Mouse (Mus musculus) embryonic stem cell, embryonic (primary cell): ENCODE measurements around the gene Pbx1.

Experiments
- CTCF ChIA-PET, 4 experiments: fragments of 300-600 bp in 2 of 4; fragments of 350-600 bp in 2 of 4; sonication (Branson Sonifier 250); formaldehyde crosslinking; loops; one replicate each; lab custom pipeline; 2022; ENCODE audit warnings: inconsistent platforms in 2 of 4; lab: Charles Lee
- POLR2A ChIA-PET, 4 experiments: fragments of 300-600 bp in 2 of 4; fragments of 350-600 bp in 2 of 4; sonication (Branson Sonifier 250); formaldehyde crosslinking; loops; one replicate each; lab custom pipeline; 2022; ENCODE audit warnings: antibody characterized with exemption in 4 of 4, inconsistent platforms in 1 of 4; lab: Charles Lee

The Pbx1 gene

GRCm38 (mm10) chr1:168429406-168429805 lies 2.7 kb downstream of the Pbx1 start:
- POLR2A ChIA-PET, result interaction anchor here in 1 of 4 experiments (1.8 kb wide), 1 partner anchor 12 kb away, joined by 7 read pairs; no protein-coding TSS in a partner anchor
- CTCF ChIA-PET, result no interaction called here

DNA sequence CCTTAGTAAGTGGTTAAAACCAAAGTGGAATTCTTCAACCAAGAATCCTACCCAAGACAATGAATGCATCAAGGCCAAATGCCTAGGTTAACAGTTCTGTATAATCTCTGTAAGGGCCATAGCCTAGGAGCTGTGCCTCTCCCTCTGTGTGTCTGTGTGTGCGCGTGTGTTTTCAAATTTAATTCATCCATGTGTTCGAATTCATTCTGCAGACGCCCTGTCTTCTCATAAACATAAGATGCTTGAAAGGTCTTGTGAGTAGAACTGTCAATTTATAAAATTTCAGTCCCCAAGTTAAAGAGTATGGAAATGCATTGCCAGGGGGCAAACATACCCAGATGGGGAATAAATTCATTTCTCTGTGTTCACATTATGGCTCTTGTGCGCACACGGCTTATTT lies 3.8 kb downstream of the Pbx1 start:
- CTCF ChIA-PET, result no interaction called here

GRCm38 (mm10) chr1:168427596-168427995 lies 4.5 kb downstream of the Pbx1 start:
- ChIA-PET POLR2A (no interaction called here), CTCF (no interaction called here)

More for the DNA sequence above, 3.8 kb downstream of the Pbx1 start:
- POLR2A ChIA-PET, result no interaction called here

GRCm38 (mm10) chr1:168426900-168427299 lies 5.2 kb downstream of the Pbx1 start:
- POLR2A ChIA-PET, result no interaction called here

GRCm38 (mm10) chr1:168426281-168426680 lies 5.8 kb downstream of the Pbx1 start:
- ChIA-PET CTCF (interaction anchor here in 1 of 4 experiments (1.1 kb wide), 1 partner anchor 757 kb away, joined by 3 read pairs; no protein-coding TSS in a partner anchor), POLR2A (no interaction called here)

More at GRCm38 (mm10) chr1:168426900-168427299, 5.2 kb downstream of the Pbx1 start:
- CTCF ChIA-PET, result interaction anchor here in 1 of 4 experiments (1.1 kb wide), 1 partner anchor 758 kb away, joined by 3 read pairs; no protein-coding TSS in a partner anchor

GRCm38 (mm10) chr1:168425017-168425705 lies 6.9 kb downstream of the Pbx1 start:
- ChIA-PET CTCF (interaction anchor here in 1 of 4 experiments (0.6 kb wide), 1 partner anchor 1016 kb away, joined by 4 read pairs; no protein-coding TSS in a partner anchor), POLR2A (no interaction called here)

DNA sequence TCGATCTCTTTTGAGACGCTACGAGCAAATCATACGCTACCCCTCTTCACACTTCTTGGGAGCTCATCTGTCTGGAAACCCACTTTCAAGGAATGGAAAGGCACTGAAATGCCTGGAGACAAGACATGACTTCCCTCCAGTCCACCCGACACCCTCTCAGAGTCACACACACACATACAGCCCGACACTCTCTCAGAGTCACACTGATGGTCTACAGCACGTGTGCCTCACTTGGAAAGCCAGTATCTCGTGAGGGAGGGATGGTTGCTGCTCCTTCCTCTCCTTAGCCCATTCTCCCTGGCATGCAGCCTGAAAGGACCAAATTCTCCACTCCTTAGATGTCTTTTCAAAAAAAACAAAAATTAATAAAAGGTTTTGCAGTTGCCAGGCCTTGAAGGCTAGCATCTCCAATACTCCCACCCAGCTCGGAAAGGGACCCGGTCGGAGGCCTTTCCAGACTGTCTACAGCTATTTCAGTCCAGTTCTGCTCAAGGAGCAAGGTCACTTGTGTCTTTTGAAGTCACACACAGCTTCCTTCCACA lies 8.6 kb downstream of the Pbx1 start:
- ChIA-PET POLR2A (interaction anchor here in 2 of 4 experiments (0.6 to 1.0 kb wide), 2 partner anchors 9 to 28 kb away, joined by 3 read pairs; partner anchors contain the start of gene Pbx1 (in 1 of the 2)), CTCF (interaction anchor here in 1 of 4 experiments (0.6 kb wide), 1 partner anchor 477 kb away, joined by 4 read pairs; no protein-coding TSS in a partner anchor)

DNA sequence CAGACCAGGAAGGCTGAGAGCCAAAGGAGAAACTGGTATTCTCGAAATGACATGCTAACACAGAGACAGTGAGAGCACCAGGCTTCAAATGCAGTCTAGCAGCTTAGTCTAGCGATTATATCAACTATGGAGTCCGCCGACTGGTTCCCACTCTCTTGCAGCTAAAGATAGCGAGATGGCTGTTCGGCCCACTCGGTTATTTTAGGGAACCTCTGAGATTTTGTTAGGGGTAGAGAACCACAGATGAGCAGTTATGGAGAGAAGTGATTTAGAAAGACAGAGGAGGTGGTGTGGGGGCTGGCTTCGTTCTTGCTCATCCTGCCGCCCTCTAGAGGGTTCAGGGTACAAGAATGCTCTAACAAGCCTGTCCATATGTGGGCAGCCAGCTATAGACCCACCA lies 13.2 kb downstream of the Pbx1 start:
- CTCF ChIA-PET, result no interaction called here

GRCm38 (mm10) chr1:168417626-168418025 lies 14.4 kb downstream of the Pbx1 start:
- CTCF ChIA-PET, result no interaction called here
- POLR2A ChIA-PET, result interaction anchor here in 3 of 4 experiments (0.7 to 2.6 kb wide), 4 partner anchors 12 to 29 kb away, joined by 3 to 7 read pairs (median 3); partner anchors contain the start of gene Pbx1 (in 2 of the 3)

More for the DNA sequence above, 13.2 kb downstream of the Pbx1 start:
- POLR2A ChIA-PET, result interaction anchor here in 1 of 4 experiments (1.5 kb wide), 1 partner anchor 13 kb away, joined by 5 read pairs; the partner anchor contains the start of gene Pbx1

DNA sequence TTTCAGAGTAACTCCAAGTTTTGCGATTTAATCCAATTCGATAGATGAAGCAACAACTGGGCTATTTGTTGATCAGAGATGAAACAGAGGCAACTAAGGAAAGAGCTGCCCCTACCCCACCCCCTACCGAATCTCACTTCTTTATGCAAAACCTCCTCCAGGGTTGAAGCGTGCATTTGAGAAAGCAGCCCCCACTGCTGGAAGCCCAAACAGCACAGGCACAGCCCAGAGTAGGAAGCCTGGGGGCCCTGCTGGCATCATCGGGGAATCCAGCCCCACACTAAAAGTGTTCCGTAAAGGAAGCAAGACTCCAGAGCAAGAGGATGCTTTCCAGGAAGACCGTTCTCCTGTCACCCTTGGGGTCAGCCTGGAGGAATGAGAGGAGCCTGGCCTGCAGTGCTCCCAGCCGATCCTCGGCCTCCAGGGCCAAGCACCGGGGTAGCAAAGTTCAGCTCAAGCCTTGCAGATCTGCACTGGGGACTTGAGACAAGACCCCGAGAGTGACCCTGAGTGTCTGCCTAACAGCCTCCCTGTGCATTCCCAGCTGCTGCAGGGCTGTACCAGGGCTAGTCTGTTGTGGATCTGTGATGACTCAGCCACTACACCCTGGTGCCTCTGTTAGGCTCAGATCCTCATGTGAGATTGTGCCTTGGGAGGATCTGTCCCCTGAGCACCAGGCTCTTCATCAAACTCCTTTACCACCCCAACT lies 15.2 kb downstream of the Pbx1 start:
- CTCF ChIA-PET, result no interaction called here

DNA sequence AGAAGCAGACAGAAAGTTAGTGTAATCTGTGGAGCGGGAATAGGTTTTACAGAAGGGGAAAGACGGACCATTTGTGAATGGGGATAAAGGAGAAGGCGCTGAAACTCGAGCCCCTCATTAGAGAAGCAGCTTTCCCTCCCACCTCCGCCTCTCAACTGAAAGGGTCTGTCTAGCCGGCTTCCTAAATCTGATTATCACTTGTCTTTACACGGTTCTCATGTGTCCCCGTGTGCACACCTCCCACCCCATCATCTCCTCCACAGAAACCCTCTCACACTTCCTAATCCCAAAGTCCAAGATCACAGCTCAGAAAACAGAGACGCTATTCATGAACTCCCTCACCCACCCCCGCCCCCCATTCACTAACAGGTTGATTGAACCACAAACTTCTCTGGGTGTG lies 21.5 kb downstream of the Pbx1 start:
- POLR2A ChIA-PET, result interaction anchor here in 1 of 4 experiments (0.6 kb wide), 1 partner anchor 1537 kb away, joined by 4 read pairs; no protein-coding TSS in a partner anchor

More for the DNA sequence above, 15.2 kb downstream of the Pbx1 start:
- POLR2A ChIA-PET, result interaction anchor here in 2 of 4 experiments (0.5 to 2.6 kb wide), 6 partner anchors 13 to 1077 kb away, joined by 3 to 7 read pairs (median 4); partner anchors contain the start of gene Pbx1 (in 2 of the 2)

GRCm38 (mm10) chr1:168410054-168410453 lies 22.0 kb downstream of the Pbx1 start:
- ChIA-PET CTCF (no interaction called here), POLR2A (no interaction called here)

More for the DNA sequence above, 21.5 kb downstream of the Pbx1 start:
- CTCF ChIA-PET, result interaction anchor here in 1 of 4 experiments (0.6 kb wide), 1 partner anchor 26 kb away, joined by 3 read pairs; no protein-coding TSS in a partner anchor

- CTCF ChIA-PET, result no interaction called here
These were observed 23.3 kb downstream of the Pbx1 start for GRCm38 (mm10) chr1:168408757-168409156.

GRCm38 (mm10) chr1:168407958-168408357 lies 24.1 kb downstream of the Pbx1 start:
- CTCF ChIA-PET, result no interaction called here
- POLR2A ChIA-PET, result interaction anchor here in 2 of 4 experiments (0.7 to 0.9 kb wide), 2 partner anchors 24 to 1075 kb away, joined by 3 read pairs; partner anchors contain the start of gene Pbx1 (in 1 of the 2)

More at GRCm38 (mm10) chr1:168408757-168409156, 23.3 kb downstream of the Pbx1 start:
- POLR2A ChIA-PET, result interaction anchor here in 1 of 4 experiments (0.6 to 0.7 kb wide), 2 partner anchors 23 to 1074 kb away, joined by 3 read pairs; partner anchors contain the start of gene Pbx1

- POLR2A ChIA-PET, result interaction anchor here in 3 of 4 experiments (0.7 to 1.2 kb wide), 4 partner anchors 22 to 66 kb away, joined by 3 to 9 read pairs (median 4); no protein-coding TSS in a partner anchor
- CTCF ChIA-PET, result interaction anchor here in 1 of 4 experiments (0.7 kb wide), 1 partner anchor 8 kb away, joined by 6 read pairs; no protein-coding TSS in a partner anchor
These were observed 25.8 kb downstream of the Pbx1 start for GRCm38 (mm10) chr1:168406291-168406675.

DNA sequence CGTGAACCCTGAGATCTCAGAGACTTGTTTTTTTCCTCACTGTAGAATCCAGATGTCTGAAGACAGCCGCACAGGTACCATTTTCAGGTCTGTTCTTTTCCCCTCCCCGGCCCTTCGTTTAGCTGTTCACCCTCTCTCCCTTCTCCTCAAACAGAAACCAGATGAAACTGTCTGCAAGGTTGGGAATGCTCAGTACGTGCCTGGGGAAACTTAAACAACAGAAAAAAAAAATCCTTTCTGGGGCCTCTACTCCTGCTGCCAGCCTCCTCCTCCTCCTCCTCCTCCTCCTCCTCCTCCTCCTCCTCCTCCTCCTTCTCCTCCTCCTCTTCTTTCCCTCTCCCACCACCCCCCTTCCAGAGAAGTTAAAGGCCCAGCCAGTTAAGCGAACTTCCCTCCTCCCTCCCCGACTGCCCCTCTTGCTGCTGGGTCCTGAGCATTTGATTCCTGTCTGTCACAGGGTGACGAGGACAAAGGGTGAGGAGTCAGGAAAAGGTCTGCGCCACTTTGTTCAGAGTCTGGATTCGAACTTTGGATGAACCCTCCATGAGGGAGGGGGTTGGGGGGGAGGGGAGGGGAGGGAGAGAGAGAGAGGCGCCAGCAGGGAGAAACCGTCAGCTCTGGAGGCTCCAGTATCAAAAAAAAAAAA lies 26.3 kb downstream of the Pbx1 start:
- POLR2A ChIA-PET, result interaction anchor here in 2 of 4 experiments (0.7 to 0.8 kb wide), 2 partner anchors 45 to 49 kb away, joined by 5 to 9 read pairs; no protein-coding TSS in a partner anchor
- CTCF ChIA-PET, result interaction anchor here in 1 of 4 experiments (0.7 kb wide), 1 partner anchor 8 kb away, joined by 6 read pairs; no protein-coding TSS in a partner anchor

DNA sequence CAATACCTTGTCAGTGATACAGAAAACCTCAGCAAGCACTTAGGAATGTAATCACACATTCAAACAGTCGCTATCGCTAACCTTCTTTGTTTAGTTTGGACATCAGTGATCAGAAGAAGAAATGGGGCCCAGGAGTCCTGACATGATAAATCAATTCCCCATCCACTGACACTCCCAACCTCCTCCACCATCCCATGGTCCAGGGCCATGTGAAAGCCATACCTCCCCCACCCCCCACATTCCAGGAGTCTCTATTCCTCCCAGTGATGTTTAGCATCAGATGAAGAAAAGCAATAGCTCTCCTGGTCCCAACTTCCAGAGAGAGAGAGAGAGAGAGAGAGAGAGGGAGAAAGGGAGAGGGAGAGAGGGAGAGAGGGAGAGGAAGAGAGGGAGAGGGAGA lies 28.5 kb downstream of the Pbx1 start:
- CTCF ChIA-PET, result no interaction called here

GRCm38 (mm10) chr1:168402683-168403082 lies 29.4 kb downstream of the Pbx1 start:
- CTCF ChIA-PET, result no interaction called here
- POLR2A ChIA-PET, result interaction anchor here in 1 of 4 experiments (1.0 kb wide), 1 partner anchor 29 kb away, joined by 3 read pairs; the partner anchor contains the start of gene Pbx1

More for the DNA sequence above, 28.5 kb downstream of the Pbx1 start:
- POLR2A ChIA-PET, result no interaction called here
